Mouse (Mus musculus) frontal cortex, postnatal 10 days (tissue): ENCODE measurements at regions not wholly inside any gene's neighbourhood (a gene's known extent, or its start where the extent isn't known, plus 50 kb on each side); places are given as distances from the start of the nearest gene placed in this dataset.

Experiments used
- DNase-seq, 2 experiments: peaks; one replicate each; pipeline ENCODE4 v3.0.0; 2022; ENCODE audit warnings: low spot score in 2 of 2, mixed read lengths in 1 of 2

GRCm38 (mm10) chr19:52048378-52048978 is 215.6 kb upstream of the Ins1 start:
- no peak for DNase-seq

GRCm38 (mm10) chr19:52068806-52069205 is 195.3 kb upstream of the Ins1 start:
- no peak for DNase-seq

- peak in 1 of 2 experiments; percentile 9 for DNase-seq
These were observed 194.1 kb upstream of the Ins1 start for GRCm38 (mm10) chr19:52069919-52070528.

- no peak for DNase-seq
These were observed 192.9 kb upstream of the Ins1 start for GRCm38 (mm10) chr19:52071234-52071633.

DNA sequence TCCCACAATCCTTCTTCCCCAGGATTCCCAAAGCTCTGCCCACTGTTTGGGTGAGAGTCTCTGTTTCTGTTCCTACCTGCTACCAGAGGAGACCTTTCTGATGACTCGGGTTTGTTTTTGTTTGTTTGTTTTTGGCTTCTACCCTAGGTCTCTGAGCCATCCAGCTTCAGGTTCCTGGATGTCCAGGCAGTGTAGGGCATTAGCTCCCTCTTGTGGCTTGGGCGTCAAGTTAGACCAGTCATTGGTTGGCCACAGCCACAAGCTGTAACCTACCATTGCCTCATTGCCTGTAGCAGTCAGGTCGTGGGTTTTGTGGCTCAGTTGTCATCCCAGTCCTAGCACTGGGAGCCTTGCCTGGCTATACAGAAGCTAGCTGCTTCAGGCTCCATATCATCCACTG is 185.1 kb upstream of the Ins1 start:
- no peak for DNase-seq

GRCm38 (mm10) chr19:52112398-52112797 is 151.7 kb upstream of the Ins1 start:
- no peak for DNase-seq
